Comparison of ENCODE assay signal across 21 mouse cellular contexts in genomic region chr1:185307645-185308044, GRCm38 (mm10).
"Had no signal": no experiment of that assay in that cellular context is flagged by ENCODE, and none has a peak within 500 bp of the region (broad histone marks: within the 10 kb centered on the region; RNA-seq: fewer than 3 reads in every experiment).

No protein-coding gene starts in this region.

- ATAC-seq: hindbrain, postnatal 0 days had no signal

- H3K4me1 ChIP-seq: hindbrain, embryonic 13.5 days; hindbrain, embryonic 15.5 days; limb, embryonic 10.5 days; limb, embryonic 12.5 days; liver, embryonic 13.5 days had no signal

- DNase-seq: gastrocnemius, postnatal 14 days; gastrocnemius, postnatal 36 days; heart, adult 2 months; heart, postnatal 14 days; heart, postnatal 36 days; kidney, adult 18-20 months; kidney, adult 8-10 months; kidney, postnatal 10 days; kidney, postnatal 25 days; kidney, postnatal 4 days; liver, embryonic 13.5 days had no signal

- H3K27ac ChIP-seq: heart, adult 2 months; heart, embryonic 13.5 days; heart, embryonic 15.5 days; hindbrain, embryonic 13.5 days; hindbrain, embryonic 15.5 days; hindbrain, postnatal 0 days; layer of hippocampus, adult 2 months; left cerebral cortex, adult 2 months; limb, embryonic 10.5 days; limb, embryonic 12.5 days; liver, embryonic 13.5 days had no signal

- H3K27me3 ChIP-seq: heart, embryonic 13.5 days; heart, embryonic 15.5 days; hindbrain, embryonic 13.5 days; hindbrain, embryonic 15.5 days; limb, embryonic 12.5 days; liver, embryonic 13.5 days had no signal

- H3K4me3 ChIP-seq: heart, adult 2 months; heart, embryonic 13.5 days; heart, embryonic 15.5 days; hindbrain, embryonic 13.5 days; hindbrain, embryonic 15.5 days; layer of hippocampus, adult 2 months; left cerebral cortex, adult 2 months; limb, embryonic 10.5 days; limb, embryonic 12.5 days; liver, embryonic 13.5 days had no signal

- H3K9me3 ChIP-seq: heart, embryonic 13.5 days; heart, embryonic 15.5 days; hindbrain, embryonic 13.5 days; hindbrain, embryonic 15.5 days; limb, embryonic 10.5 days; liver, embryonic 13.5 days had no signal

- H3K9ac ChIP-seq: heart, embryonic 13.5 days; heart, embryonic 15.5 days; hindbrain, embryonic 13.5 days; hindbrain, embryonic 15.5 days; limb, embryonic 12.5 days; liver, embryonic 13.5 days had no signal

- H3K4me2 ChIP-seq: heart, embryonic 11.5 days; heart, embryonic 13.5 days; heart, embryonic 15.5 days; hindbrain, embryonic 13.5 days; hindbrain, embryonic 15.5 days; limb, embryonic 12.5 days; liver, embryonic 13.5 days had no signal
